Mouse (Mus musculus) E14TG2a.4 (cell line): ENCODE results near the gene Aifm2.

Experiments used
- H3K27me3 ChIP-seq: 2 replicates; pipeline ENCODE4 v1.6.1; 2014; ENCODE audit warnings: low read length, control low read depth; ENCODE audit not compliant: insufficient read depth
- H3K36me3 ChIP-seq: 2 replicates; pipeline ENCODE4 v1.6.1; 2014; ENCODE audit warnings: low read length, control low read depth; ENCODE audit not compliant: insufficient read depth
- H3K4me1 ChIP-seq: replicated peaks from 2 replicates; pipeline ENCODE4 v1.6.1; 2014; ENCODE audit warnings: low read depth, low read length, control low read depth
- H3K4me3 ChIP-seq: replicated peaks from 2 replicates; pipeline ENCODE4 v1.5.1; 2014; ENCODE audit warnings: mild to moderate bottlenecking, low read length
- H3K9me3 ChIP-seq: 2 replicates; pipeline ENCODE4 v1.6.1; 2014; ENCODE audit warnings: low read length, control low read depth
- CTCF ChIP-seq: conservative IDR thresholded peaks from 2 replicates; pipeline ENCODE4 v1.5.1; 2014; ENCODE audit warnings: low read length
- NANOG ChIP-seq: IDR thresholded peaks from 2 replicates; pipeline ENCODE4 v1.6.1; 2014; ENCODE audit warnings: borderline replicate concordance, low read length, mixed read lengths
- POU5F1 ChIP-seq: IDR thresholded peaks from 2 replicates; pipeline ENCODE4 v1.6.1; 2014; ENCODE audit warnings: low read length, borderline replicate concordance

Aifm2 gene

DNA sequence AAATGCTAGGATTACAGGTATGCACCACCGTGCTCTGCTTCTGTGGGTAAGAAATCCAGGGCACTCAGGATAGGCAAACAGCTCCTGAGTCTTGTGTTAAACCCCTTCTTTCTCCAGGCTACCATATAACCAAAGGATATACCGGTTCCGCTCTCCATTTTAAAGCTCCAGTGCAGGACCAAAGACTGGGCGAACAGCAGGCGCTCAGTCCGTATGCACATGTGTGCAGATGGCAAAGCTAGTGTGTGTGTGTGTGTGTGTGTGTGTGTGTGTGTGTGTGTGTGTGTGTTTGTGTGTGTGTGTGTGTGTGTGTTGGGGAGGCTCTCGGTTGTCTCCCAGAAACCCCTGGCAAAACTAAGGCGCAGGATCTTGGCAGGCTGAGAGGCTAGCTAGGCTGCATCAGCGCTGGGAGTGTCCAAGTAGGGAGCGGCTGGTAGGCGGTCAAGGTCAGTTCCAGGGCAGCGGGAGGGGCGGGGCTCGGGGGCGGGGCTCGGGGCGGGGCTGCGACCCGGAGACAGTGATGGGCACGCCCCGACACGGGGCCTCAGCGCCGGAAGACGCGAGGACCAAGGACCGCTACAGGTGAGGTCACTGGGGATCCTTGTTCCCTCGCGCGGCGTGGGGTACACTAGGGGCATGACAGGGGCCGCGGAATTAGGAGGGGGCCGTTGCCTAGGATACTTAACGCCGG lies at the start of gene Aifm2:
Gene Aifm2 (plus strand): TSS at position 493 of the 691 bp plus-strand sequence.
- TF ChIP-seq NANOG, result no peak
- TF ChIP-seq POU5F1, result no peak
- no peak for TF ChIP-seq CTCF
- H3K4me3 ChIP-seq, result peak within 1 kb of the TSS; percentile 84

DNA sequence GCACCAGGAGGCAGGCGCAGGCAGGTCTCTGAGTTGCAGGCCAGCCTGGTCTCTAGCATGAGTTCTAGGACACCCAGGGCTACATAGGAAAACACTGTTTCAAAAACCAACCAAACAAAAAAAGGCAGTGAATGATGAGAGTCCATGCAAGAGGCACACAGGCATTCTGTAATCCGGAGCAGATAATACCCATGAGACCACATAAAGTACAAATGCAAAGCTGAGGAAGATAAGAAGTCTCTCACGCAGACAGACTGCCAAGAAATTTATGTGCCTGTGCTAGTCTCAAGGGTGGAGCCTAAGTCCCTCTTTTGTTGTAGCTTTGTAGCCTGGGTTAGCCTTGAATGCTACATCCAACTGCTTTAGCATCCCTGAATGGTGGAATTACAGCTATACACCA lies 49.4 kb upstream of the Aifm2 start:
- H3K27me3 ChIP-seq, result no peaks in the 10 kb centered on the region
- no peak overlapping the region for H3K4me3 ChIP-seq
- H3K36me3 ChIP-seq, result peaks cover 99% of the 10 kb centered on the region
- H3K4me1 ChIP-seq, result peaks cover 24% of the 10 kb centered on the region
- TF ChIP-seq POU5F1, result no peak
- TF ChIP-seq NANOG, result no peak
- no peak for TF ChIP-seq CTCF
- H3K9me3 ChIP-seq, result no peaks in the 10 kb centered on the region

More for the DNA sequence above, at the start of gene Aifm2:
- H3K27me3 ChIP-seq, result peaks cover 32% of the 10 kb centered on the region
- no peaks in the 10 kb centered on the region for H3K9me3 ChIP-seq
- H3K4me1 ChIP-seq, result peaks cover 17% of the 10 kb centered on the region
- H3K36me3 ChIP-seq, result no peaks in the 10 kb centered on the region

DNA sequence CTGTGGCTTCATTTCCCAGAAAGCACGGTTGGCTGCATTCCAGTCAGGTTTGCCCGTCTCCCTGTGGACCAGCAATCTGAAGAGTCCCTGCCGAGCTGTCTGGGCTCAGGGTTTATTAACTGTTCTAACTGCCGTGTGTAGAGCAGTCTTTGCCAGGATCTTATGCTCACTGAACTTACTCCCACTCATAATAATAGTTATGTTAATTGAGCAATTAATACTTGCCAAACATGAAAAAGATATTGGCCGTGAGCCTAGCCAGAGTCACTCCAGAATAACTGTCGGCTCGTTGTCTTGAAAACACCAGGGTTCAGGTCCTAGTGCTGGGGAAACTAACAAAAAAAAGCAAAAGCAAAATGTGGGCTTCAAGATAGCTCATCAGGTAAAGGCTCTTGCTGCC lies 45.8 kb upstream of the Aifm2 start:
- H3K4me1 ChIP-seq, result peaks cover 22% of the 10 kb centered on the region
- no peak overlapping the region for H3K4me3 ChIP-seq
- peaks cover 97% of the 10 kb centered on the region for H3K36me3 ChIP-seq
- H3K9me3 ChIP-seq, result no peaks in the 10 kb centered on the region
- no peaks in the 10 kb centered on the region for H3K27me3 ChIP-seq
- no peak for TF ChIP-seq CTCF
- no peak for TF ChIP-seq POU5F1
- no peak for TF ChIP-seq NANOG

DNA sequence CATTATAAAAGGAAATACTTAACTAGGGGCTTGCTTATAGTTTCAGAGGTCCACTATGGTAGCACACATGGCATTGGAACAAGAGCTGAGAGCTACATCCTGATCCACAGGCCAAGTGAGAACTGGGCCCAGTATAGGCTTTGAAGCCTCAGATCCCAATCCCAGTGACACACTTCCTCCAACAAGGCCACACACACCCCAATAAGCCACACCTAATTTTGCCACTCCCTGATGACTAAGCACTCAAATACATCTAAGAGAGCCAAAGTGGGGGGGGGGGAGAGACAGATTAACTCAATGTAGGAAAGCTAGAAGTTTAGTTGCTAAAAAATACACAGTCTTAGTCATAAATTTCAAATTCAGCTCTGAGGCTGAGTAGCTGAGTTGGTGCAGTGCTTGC lies 45.2 kb upstream of the Aifm2 start:
- Histone ChIP-seq H3K4me1 (peaks cover 22% of the 10 kb centered on the region), H3K36me3 (peaks cover 97% of the 10 kb centered on the region), H3K4me3 (no peak overlapping the region), H3K9me3 (no peaks in the 10 kb centered on the region), H3K27me3 (no peaks in the 10 kb centered on the region)
- TF ChIP-seq POU5F1 (no peak), CTCF (no peak), NANOG (no peak)

DNA sequence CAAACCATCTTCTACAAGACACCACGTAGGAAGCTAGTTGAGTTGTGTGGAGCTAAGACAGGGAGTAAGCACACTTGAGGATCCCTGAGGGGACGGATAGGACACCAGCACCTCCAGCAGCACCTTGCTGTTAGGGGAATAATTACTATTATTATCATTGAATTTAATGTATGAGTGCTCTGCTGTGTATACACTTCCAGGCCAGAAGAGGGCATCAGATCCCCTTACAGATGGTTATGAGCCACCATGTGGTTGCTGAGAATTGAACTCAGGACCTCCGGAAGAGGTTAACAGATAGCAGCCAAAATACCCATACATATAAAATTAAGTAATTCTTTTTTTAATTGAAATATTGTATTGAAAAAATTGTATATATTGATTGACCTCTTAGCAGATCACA lies 44.3 kb upstream of the Aifm2 start:
- TF ChIP-seq CTCF (peak; percentile 39), NANOG (no peak), POU5F1 (no peak)
- Histone ChIP-seq H3K4me1 (peaks cover 22% of the 10 kb centered on the region), H3K9me3 (no peaks in the 10 kb centered on the region), H3K27me3 (no peaks in the 10 kb centered on the region), H3K36me3 (peaks cover 94% of the 10 kb centered on the region), H3K4me3 (no peak overlapping the region)

DNA sequence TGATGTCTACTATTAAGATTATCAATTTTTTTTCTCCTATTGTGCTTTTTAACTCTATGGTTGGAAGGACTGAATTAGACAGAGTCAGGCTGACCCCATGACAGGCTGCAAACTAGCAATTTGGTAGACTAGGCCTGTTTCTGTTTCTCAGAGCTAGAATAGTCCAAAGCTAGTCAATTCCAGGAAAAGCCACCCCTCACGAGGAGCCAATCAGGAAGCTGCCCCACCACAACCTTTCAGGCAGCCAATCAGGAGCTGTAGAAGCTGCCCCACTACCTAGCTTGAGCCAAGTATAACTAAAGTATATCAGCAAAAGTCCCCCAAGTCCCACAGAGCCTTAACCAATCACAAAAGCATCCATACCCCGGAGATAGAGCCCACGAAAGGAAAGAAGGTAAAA lies 39.1 kb upstream of the Aifm2 start:
- H3K4me1 ChIP-seq, result peaks cover 14% of the 10 kb centered on the region
- no peaks in the 10 kb centered on the region for H3K9me3 ChIP-seq
- TF ChIP-seq CTCF, result no peak
- no peak for TF ChIP-seq POU5F1
- no peak for TF ChIP-seq NANOG
- no peak overlapping the region for H3K4me3 ChIP-seq
- H3K36me3 ChIP-seq, result peaks cover 48% of the 10 kb centered on the region
- no peaks in the 10 kb centered on the region for H3K27me3 ChIP-seq

DNA sequence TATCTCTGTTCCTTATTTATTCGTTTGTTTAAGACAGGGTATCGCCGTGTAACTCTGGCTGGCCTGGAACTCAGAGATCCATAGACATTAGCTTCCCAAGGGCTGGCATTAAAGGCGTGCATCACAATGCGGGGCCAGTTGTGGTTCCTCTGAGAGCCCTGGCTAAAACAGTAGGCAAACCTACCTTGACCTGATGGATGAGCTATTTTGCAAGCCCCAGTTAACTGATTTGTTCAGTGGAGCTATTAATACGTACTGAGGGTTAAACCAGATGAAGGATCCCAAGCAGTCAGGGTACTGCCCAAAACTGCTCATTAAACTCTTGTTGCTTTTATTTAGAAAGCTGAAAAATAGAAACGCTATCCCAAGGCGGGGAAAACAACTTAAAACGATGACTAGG lies 35.5 kb upstream of the Aifm2 start:
- H3K4me3 ChIP-seq, result peak overlapping the region; percentile 97
- H3K36me3 ChIP-seq, result peaks cover 29% of the 10 kb centered on the region
- H3K4me1 ChIP-seq, result peaks cover 29% of the 10 kb centered on the region
- H3K27me3 ChIP-seq, result no peaks in the 10 kb centered on the region
- no peak for TF ChIP-seq POU5F1
- no peaks in the 10 kb centered on the region for H3K9me3 ChIP-seq

DNA sequence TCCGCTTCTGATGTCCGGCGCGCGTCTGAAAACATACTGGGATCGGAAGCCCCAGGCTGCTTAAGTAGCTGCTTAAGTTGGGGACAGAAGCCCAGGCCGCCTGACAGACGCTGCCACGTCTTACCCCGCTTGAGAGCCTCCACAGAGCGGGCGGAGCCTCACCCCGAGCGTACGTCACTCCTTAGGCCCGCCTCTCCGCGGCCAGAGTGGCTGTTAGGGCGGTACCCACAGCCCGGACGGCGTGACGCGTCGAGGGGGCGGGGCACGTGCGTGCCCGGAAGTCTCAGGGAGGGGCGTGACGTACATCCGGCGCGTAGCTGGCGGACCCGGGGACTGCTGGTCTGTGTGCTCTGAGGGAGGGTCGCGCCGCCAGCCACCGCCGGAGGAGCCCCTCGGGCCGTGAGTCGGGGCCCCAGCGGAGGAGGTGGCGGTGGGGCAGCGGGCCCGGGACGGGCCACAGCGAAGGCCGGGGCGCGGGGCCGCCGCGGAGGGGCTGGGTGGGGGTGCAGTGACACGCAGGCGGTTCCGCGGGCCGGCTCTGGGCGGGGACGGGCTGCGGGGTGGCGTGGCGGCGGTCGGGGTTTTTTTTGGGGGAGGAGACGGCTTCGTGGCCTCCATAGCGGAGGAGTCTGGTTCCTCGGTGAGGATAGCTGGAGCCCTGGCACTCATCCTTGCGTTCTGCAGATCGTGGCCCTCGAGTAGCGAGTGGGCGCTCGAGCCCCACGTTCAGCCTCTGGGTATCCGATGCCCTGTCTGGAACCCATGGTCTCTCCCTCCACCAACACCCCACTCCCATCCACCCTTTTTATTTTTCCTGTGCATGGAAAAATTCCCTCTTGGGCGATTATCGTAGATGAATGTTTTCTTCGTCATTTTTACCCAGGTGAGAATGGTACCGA lies 34.8 kb upstream of the Aifm2 start, which contains the start of gene Sar1a:
Gene Sar1a (plus strand): TSS at position 285 of the 899 bp plus-strand sequence.
- Histone ChIP-seq H3K9me3 (no peaks in the 10 kb centered on the region), H3K4me1 (peaks cover 29% of the 10 kb centered on the region), H3K36me3 (peaks cover 29% of the 10 kb centered on the region), H3K27me3 (no peaks in the 10 kb centered on the region), H3K4me3 (peak within 1 kb of the TSS; percentile 97)
- TF ChIP-seq NANOG (no peak), CTCF (no peak), POU5F1 (no peak)
